Mouse (Mus musculus) layer of hippocampus, adult 2 months (tissue): ENCODE results near the gene Mier3. TPM values are rescaled to one million over a fixed set of nuclear protein-coding genes. Genes with fewer than 3 reads are reported as not detected.

Experiments used
- DNase-seq, 2 experiments: peaks; one replicate each; pipeline ENCODE4 v3.0.0; 2022; ENCODE audit warnings: low spot score in 2 of 2
- H3K27ac ChIP-seq: fragments of 200-600 bp; 2 replicates; pipeline ENCODE4 v1.8.1; 2022
- H3K4me3 ChIP-seq: fragments of 200-600 bp; 2 replicates; pipeline ENCODE4 v1.8.1; 2022; ENCODE audit warnings: mild to moderate bottlenecking
- CTCF ChIP-seq: fragments of 200-600 bp; conservative IDR thresholded peaks from 2 replicates; pipeline ENCODE4 v1.8.1; 2022; ENCODE audit warnings: antibody characterized with exemption, mild to moderate bottlenecking, moderate library complexity
- long read RNA-seq, 2 experiments: library from polyadenylated mRNA; stranded (forward); transcript quantifications; one replicate each; pipeline ENCODE4 v2.0.0; 2021; ENCODE audit warnings: borderline mapping rate in 2 of 2
- total RNA-seq, 2 experiments: library from RNA; stranded (reverse); gene quantifications; 2 replicates each; pipeline ENCODE4 v1.2.3; 2021

Gene Mier3
- total RNA-seq, result 10 to 100 TPM; 27.7 to 30.3 TPM
- long read RNA-seq, experiment 1, partial matches to known transcripts, result 0 of 5 reads
- long read RNA-seq, experiment 1, other reads (novel, unspliced or antisense), result 5 of 5 reads
- long read RNA-seq, experiment 2, full-length matches to known transcripts, result 1 of 5 reads
- long read RNA-seq, experiment 2, partial matches to known transcripts, result 4 of 5 reads
- long read RNA-seq, experiment 2, other reads (novel, unspliced or antisense), result 0 of 5 reads

DNA sequence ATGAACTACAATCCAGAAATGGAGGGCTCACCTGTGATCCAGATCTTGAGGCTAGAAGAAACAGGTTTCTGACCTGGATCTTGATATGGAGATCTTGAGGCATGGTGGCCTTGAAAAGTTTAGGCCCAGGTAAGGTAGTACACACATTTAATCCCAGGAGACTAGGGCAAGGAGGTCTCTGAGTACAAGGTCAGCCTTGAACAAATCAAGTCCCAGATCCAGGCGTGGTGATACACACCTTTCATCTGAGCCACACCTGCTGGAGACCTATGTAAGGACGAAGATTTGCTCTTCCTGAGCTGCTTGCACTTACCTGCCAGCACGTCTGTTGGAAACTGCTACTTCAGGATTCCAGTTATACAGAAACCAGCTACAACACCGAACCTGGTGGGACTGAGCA, at the start of gene Mier3:
Gene Mier3, plus strand, starts transcription at position 301 of the 400 bp plus-strand sequence.
- DNase-seq, result no peak
- Histone ChIP-seq H3K27ac (no peak within 1 kb of the TSS), H3K4me3 (no peak within 1 kb of the TSS)
- no peak for TF ChIP-seq CTCF

DNA sequence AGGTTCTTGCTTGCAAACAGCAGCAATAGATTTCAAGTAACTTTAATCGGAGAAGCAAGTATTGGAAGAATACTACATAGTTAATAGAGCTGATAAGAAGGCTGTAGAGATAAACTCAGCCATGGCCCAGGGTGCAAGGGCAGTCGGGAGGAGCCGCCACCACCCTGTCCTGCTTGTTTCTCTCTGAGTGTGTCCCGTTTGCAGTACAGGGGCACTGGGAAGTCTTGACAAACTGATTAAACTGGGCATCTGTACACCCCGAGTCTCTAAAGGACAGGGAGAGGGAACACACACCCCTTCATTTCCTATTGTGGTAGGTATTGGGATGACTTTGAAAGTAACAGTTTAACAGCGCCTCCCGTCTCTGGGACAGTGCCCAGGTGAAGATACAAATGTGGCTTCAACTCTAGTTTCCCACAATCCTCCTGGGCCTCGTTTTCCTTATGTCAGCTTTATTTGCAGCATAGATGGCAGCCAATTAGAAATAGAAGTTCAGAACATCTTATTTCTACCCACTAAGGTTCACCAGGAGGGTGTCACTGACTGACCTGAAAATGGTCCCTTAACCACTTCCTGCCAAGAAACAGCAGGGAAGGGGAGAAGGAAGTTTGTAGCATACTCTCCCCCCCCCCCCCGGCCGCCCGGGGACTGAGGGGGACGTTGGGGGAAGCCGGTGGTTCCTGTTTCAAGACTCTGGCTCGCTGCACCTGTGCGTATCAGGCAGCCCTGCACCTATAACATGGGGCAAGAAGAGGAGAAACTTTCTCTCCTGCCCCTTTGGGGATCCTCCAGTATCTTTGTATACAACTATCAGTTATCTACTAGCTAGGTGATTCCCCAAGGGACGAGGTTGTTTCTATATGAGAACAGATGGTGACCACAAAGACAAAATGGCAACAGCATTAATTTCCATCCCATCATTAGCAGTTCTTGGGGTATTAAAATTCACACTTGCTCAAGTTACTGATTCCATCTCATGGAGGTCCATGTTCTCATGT, 46.3 kb upstream of the Mier3 start:
- TF ChIP-seq CTCF, result no peak
- Histone ChIP-seq H3K4me3 (no peak overlapping the region), H3K27ac (no peak overlapping the region)
- DNase-seq, result no peak

DNA sequence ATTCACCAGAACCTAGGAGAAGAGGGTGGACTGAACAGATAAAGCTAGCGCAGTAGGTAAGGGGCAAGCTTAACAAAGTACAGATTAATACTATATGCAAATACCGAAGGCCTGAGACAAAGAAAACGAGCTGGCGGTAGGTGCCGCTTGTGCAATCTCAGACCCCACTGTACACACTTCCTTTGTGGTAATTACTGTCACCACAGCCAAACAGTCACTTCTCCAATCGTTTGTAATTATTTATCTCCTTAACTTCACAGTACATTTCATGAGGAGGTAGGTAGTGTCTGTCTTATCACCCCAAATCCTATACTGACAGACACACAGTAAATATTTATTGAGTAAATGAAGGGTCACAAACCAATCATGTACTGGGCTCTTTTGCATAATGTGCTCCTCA, 40.5 kb upstream of the Mier3 start:
- Histone ChIP-seq H3K4me3 (no peak overlapping the region), H3K27ac (no peak overlapping the region)
- no peak for DNase-seq
- TF ChIP-seq CTCF, result no peak

DNA sequence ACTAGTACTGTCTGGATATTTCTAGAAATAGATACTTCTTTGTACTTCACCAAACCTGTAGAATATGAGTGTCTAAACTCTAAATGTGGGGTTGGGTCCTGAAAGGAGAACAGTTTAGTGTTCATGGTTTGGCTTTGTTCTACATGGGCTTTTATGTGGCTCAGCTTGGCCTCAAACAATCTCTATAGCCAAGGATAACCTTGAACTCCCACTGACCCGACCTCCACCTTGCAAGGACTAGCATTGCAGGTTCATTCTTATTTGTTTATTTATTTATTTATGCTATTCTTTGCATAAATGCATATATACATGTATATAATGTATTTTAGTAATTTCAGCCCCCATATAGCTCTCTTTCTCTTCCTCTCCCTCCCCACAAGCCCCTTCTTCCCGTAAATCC, 37.1 kb upstream of the Mier3 start:
- no peak for DNase-seq
- no peak for TF ChIP-seq CTCF
- Histone ChIP-seq H3K4me3 (no peak overlapping the region), H3K27ac (no peak overlapping the region)

DNA sequence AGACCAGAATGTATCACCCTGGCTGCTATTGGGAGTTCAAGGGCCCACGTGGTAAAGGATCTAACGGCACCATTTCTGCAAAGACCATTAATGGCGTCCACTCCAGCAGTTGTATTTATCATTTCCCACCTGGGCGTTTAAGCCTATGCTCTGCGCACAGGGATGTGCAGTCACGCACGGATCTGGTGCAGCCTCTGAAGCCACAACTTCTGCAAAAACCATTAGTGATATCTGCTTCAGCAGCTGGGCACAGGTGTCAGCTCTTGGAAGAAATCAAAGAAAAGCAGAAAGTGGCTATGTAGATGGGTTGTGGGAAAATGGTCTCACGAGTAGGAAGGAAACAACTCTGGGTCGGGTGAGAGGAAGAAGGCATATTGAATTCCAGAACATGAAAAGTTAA, 34.6 kb upstream of the Mier3 start:
- H3K27ac ChIP-seq, result no peak overlapping the region
- no peak overlapping the region for H3K4me3 ChIP-seq
- no peak for TF ChIP-seq CTCF
- DNase-seq, result no peak

DNA sequence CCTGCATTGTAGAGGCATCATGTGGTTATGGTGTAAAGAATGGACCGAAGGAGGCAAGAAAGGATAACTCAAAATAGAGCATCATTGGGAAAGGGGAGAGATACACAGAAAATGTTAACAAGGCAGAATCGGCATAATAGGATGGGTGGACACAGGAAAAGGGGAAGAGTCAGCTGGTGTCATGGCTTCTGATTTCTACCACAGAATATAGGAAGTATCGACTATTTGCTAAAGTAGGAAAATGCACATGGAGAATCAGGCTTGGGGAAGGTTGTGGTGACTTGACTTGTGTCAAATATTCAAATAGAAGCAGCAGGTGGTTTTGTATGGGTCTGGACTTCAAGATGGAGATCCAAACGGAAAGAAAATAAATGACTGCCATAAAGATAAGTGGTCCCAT, 33.5 kb upstream of the Mier3 start:
- no peak for TF ChIP-seq CTCF
- DNase-seq, result no peak
- H3K4me3 ChIP-seq, result no peak overlapping the region
- H3K27ac ChIP-seq, result no peak overlapping the region

DNA sequence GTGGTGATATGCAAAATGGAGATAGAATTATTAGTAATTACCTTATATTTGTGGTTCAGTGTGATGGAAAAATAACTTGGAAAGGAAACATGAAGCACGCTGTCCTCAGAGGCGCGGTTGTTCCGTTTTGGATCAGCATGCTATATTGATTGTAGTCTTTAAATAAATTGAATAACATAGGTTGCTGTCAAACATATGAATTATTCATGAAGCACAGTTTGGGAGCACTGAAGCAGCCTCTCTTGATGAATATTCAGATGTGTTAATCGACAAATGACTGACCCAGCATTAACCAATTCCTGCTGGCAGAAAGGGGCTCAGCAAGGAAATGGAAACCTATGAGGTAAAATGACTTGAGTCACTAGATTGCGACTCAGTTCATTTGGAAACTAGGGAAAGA, 29.8 kb upstream of the Mier3 start:
- TF ChIP-seq CTCF, result no peak
- no peak for DNase-seq
- no peak overlapping the region for H3K4me3 ChIP-seq

DNA sequence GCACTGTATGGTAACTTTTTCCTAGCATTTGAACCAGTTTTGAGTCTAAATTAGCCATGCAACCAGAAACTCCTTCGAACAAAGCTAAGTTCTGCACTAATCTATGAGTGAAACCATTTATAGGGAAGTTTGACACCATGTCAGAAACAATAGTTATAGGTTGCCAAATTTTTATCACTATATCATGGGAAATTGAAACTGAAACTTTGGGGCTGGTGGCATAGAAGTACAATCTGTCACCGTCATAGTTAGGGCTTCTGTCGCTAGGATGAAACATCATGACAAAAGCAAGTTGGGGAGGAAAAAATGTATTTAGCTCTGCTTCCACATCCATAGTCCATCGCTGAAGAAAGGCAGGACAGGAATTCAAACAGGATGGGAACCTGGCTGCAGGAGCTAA, 25.5 kb upstream of the Mier3 start:
- H3K4me3 ChIP-seq, result no peak overlapping the region
- no peak for TF ChIP-seq CTCF

More for the DNA sequence above, 29.8 kb upstream of the Mier3 start:
- no peak overlapping the region for H3K27ac ChIP-seq

DNA sequence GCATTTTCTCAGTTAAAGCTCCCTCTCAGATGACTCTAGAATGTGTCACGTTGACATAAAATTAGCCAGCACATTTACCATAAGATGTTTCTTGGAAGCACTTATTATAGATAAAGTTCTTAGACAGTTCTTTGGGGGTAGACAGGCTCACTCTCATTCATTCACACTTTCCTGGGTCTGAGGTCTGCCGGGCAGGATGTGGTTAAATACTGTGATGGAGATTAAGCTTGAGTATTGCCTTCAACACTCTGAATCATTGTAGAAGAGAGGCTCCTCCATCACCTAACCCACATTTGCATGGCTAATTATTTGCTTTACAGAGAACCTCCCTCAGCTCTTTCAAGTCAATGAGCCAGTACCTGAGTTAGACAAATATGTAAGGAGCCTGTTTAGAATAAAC, 24.9 kb upstream of the Mier3 start:
- no peak for DNase-seq
- TF ChIP-seq CTCF, result no peak
- H3K4me3 ChIP-seq, result no peak overlapping the region
- no peak overlapping the region for H3K27ac ChIP-seq

More for the DNA sequence above, 25.5 kb upstream of the Mier3 start:
- H3K27ac ChIP-seq, result no peak overlapping the region
- DNase-seq, result no peak

DNA sequence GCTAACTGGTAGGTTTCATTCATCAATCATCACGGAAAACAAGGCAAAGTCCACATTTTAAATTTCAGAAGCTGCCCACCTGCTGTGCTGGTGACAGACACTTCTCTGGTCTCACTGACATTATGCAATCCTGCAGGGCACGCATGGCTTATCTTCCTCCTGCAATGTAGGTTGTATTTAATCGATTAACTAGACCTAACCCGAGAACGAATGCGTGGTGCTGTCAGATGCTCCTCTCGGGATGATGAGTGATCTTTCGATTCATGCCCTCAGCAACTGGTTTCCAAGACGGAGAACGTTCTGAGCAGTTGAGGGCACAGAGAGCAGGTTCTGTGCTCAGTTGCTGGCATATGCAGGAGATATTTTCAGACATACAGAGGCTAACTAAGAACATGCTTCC, 24.5 kb upstream of the Mier3 start:
- H3K4me3 ChIP-seq, result no peak overlapping the region
- DNase-seq, result no peak
- TF ChIP-seq CTCF, result no peak
- H3K27ac ChIP-seq, result no peak overlapping the region

DNA sequence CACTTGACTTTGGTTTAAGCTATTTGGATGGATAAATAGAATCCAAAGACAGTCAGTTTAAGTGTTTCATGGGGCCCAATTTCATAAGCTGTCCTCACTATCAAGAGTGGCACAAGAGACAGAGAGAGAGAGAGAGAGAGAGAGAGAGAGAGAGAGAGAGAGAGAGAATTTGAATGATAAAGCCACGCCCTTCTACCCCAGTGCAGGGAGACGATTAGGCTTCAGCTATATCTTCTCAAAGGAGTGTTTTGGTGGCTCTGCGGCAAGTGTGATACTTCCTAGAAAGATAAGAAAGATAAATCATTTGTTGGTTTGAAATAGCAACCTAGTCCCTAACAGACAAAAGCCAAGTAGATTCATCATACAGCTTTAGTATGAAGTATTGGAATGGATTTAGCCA, 24.0 kb upstream of the Mier3 start:
- no peak overlapping the region for H3K27ac ChIP-seq
- no peak for TF ChIP-seq CTCF
- no peak for DNase-seq

DNA sequence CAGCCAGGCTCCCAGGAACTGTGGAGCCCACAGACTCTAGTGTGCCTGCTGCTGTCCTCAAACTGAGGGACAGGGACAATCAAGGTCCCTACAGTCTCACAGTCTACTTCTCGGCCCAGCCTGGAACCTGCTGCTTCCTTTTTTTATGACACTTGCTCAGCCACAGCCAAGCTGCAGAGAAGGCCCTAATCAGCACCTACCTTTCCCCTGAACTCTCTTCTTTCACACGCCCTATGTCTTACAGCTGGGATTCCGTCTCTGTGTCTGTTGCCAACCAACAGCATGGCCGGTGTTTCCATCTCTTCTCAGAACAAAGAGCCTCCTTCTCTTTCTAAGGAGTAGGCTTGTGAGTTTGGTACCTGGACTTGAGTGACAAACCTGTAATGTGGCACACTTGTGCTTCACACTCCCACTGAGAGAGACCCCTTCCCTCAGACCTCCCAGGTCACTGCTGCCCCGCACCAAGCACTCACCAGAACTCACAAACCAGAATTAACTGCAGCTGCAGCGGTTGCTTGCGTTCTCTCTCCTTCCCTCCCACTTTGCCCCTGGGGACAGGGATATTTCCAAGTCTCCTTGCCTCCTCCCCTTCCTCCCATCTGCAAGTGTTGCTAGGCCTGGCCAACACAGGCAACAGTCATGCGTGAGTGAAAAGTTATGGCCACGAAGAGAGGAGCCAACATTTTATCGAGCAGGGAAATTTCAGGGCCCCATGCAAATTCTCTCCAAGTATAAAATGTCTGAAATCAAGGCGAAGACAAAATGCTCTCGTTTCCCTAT, 22.1 kb upstream of the Mier3 start:
- TF ChIP-seq CTCF, result no peak
- Histone ChIP-seq H3K27ac (no peak overlapping the region), H3K4me3 (no peak overlapping the region)
- DNase-seq, result no peak

More for the DNA sequence above, 24.0 kb upstream of the Mier3 start:
- no peak overlapping the region for H3K4me3 ChIP-seq

DNA sequence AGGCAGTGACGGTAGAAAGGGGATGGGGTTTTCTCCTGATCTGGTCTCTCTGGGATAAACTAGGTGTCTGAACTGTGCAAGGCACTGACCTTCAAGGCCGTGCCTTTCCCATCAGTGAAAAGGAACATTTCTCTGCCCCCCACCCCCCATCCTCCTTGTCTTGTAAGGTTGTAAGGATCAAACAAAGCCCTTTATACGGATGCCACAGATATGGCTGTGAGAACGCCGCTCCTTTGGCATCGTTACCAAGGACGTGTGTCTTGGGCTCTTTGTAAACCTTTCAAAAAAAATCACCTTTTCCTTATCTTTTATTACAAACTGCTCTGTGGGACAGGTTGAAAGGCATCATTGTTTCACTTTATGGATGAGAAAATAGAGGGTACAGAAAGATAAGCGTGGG, 21.3 kb upstream of the Mier3 start:
- no peak overlapping the region for H3K27ac ChIP-seq
- TF ChIP-seq CTCF, result no peak
- H3K4me3 ChIP-seq, result no peak overlapping the region
- DNase-seq, result no peak
